Mouse (Mus musculus) kidney, adult 2 months (tissue): ENCODE data around the gene Clec3b.

Experiments used
- CTCF ChIP-seq: fragments of 200-500 bp; conservative IDR thresholded peaks from 2 replicates; pipeline ENCODE4 v1.5.1; 2011; ENCODE audit warnings: low read depth, mild to moderate bottlenecking, control low read depth, low read length, moderate library complexity, mixed read lengths; ENCODE audit not compliant: insufficient read depth, insufficient read length
- POLR2A ChIP-seq: fragments of 200-500 bp; IDR thresholded peaks from one replicate; pipeline ENCODE4 v1.6.1; 2011; ENCODE audit warnings: low read depth, low read length, control low read depth

DNA sequence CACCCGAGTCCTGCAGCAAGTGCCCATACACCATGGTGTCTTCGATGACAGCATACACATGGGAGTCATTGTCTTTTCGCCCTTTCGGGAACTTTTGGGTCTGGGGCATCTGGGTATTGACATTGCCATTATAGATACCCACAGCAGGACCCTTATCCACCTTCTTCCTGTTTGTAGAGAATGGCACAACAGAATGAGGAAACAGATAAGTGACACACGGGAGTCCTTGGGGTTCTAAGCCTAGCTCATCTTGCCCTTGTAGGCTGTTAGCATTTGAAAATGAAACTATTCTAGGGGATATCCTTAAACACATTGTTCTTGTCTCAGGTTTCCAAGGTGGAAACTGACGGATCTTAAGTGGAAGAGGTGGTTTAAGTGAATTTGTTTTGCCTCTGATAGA lies 23.0 kb downstream of the Clec3b start:
- no peak for TF ChIP-seq POLR2A
- TF ChIP-seq CTCF, result no peak
